Mouse (Mus musculus) liver, adult 2 months (tissue): Measurements from ENCODE around the gene Sin3a.

Experiments
- CTCF ChIP-seq: fragments of 200-500 bp; IDR thresholded peaks from 2 replicates; pipeline ENCODE4 v1.5.1; 2011; ENCODE audit warnings: low read depth, low read length, control low read depth
- POLR2A ChIP-seq: fragments of 200-500 bp; IDR thresholded peaks from 2 replicates; pipeline ENCODE4 v1.6.1; 2011; ENCODE audit warnings: low read length, control low read depth; ENCODE audit not compliant: insufficient read depth; ENCODE audit errors: extremely low read depth

- TF ChIP-seq CTCF (no peak), POLR2A (peak; percentile 77)
Observed at GRCm38 (mm10) chr9:57148144-57148878, 76.5 kb downstream of the Sin3a start, which contains the start of gene Neil1.
